In the genomic region with DNA sequence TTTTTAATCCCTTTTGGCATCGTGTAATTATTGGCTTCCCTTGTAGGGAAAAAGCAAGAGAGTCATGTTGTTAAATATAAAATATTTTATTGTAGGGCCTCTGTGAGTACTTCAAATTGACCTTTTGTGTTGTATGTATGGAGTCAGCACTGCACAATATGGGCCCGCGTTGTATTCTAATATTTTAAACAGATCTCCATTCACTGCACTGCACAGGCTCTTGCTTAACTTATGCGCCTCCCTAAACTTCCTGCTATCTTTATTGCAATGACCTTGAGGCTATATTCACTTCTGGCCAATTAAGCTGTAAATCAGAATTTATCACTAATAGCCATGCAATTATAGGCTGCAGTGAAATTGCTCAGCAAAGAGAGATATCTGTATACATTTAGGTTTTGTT, we compare ENCODE assay signal across 9 mouse cellular contexts.
"Had no signal": no experiment of that assay in that cellular context is flagged by ENCODE, and none has a peak within 500 bp of the region (broad histone marks: within the 10 kb centered on the region; RNA-seq: fewer than 3 reads in every experiment).

No protein-coding gene starts in this region.

- H3K27ac ChIP-seq: left cerebral cortex, adult 2 months; limb, embryonic 13.5 days; liver, embryonic 14.5 days; midbrain, embryonic 13.5 days had no signal

- H3K27me3 ChIP-seq: limb, embryonic 13.5 days; midbrain, embryonic 13.5 days had no signal

- ATAC-seq: midbrain, embryonic 13.5 days had no signal

- H3K9me3 ChIP-seq: limb, embryonic 13.5 days; midbrain, embryonic 13.5 days had no signal

- H3K36me3 ChIP-seq: limb, embryonic 13.5 days; midbrain, embryonic 13.5 days had no signal

- H3K4me2 ChIP-seq: limb, embryonic 13.5 days; midbrain, embryonic 13.5 days had no signal

- DNase-seq: kidney, adult 18-20 months; kidney, postnatal 4 days; lung, adult 18-20 months; right cerebral cortex, postnatal 14 days; thymus, postnatal 36 days had no signal

- H3K9ac ChIP-seq: limb, embryonic 13.5 days; liver, embryonic 14.5 days; midbrain, embryonic 13.5 days had no signal

- H3K4me3 ChIP-seq: left cerebral cortex, adult 2 months; limb, embryonic 13.5 days; midbrain, embryonic 13.5 days had no signal

- H3K4me1 ChIP-seq: limb, embryonic 13.5 days; midbrain, embryonic 13.5 days had no signal
